Mouse (Mus musculus): ENCODE data around the gene Rerg. TPM values are rescaled to one million over a fixed set of nuclear protein-coding genes. Genes with fewer than 3 reads are reported as not detected.

Rerg gene
- total RNA-seq, 2 experiments from 2014 or later = 42.1 to 47.8 TPM

- DNase-seq (ENCODE audit: low spot score in 2 of 2) = no peak
These were observed 6.7 kb downstream of the Rerg start for GRCm38 (mm10) chr6:137163571-137163970.

DNA sequence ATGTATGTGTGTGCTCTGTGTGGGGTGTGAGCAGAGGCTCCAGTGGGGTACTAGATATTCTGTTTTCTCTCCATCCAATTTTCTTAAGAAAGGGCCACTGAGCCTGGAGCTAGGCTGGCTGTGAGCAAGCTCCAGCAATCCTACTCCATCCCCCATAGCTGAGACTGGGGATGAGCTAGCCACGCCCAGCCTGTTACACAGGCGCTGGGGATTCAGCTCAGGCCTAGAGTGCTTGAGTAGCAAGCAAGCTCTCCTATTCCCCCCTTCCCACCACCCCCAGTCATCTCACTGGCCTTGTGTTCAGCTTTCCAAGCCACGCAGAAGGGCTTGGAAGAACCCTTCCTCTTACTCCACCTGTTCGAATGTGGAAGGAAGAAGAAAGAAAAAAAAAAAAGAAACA, 7.2 kb downstream of the Rerg start:
- DNase-seq (ENCODE audit: low spot score in 2 of 2) = no peak

- DNase-seq (ENCODE audit: low spot score in 2 of 2) = no peak
These were observed 7.8 kb downstream of the Rerg start for GRCm38 (mm10) chr6:137162481-137162880.

DNA sequence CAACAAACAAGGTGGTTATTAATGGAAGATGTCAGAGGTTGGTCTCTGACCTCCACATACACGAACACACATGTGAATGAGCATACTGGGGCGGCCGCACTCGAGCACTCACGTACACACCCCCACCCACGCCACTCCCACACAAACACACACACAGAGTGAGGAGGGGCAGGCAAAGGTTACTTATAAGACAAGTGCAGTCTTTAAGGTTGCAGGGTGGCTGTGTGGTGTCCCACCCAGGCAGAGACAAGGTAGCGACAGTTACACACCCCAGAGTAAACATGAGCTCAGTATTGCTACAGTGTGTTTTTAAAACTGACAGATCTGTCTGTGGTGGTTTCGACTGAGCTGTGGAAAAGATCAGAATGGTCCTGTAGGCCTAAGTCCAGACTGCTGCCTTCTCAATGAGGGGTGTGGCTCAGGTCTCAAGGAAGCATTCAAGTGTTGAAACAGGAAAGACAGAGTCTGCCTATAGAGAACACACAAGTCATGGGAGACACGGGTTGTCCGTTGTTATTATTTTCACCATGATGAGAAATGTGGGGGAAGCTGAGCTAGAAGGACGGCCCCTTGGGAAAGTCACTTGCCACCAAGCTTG, 8.7 kb downstream of the Rerg start:
- no peak for DNase-seq (ENCODE audit: low spot score in 2 of 2)

DNA sequence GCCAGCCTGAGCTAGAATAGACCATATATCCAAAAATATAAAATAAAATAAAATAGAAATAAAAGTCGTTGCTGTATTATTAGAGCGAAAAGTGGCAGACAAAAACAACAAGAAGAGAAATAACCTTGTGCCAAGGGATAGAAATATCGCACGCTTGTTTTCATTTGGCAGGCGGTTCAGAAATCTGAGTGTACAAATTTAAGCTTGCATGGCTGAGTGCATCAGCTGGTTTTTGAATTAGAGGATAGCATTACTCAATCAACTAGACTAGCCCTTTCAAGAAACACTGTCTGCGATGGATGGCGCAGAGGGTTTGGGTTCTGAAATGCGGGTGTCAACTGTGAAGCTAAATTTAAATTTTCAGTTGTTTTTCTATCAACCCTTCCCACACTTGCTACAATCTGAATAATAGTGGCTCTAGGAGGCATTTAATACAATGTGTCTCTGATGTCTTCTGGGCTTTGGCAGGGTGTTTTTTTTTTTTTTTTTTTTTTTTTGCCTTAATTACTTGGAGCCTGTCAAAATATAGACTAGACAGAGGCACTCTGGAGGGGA, 10.8 kb downstream of the Rerg start:
- DNase-seq (ENCODE audit: low spot score in 2 of 2) = no peak

DNA sequence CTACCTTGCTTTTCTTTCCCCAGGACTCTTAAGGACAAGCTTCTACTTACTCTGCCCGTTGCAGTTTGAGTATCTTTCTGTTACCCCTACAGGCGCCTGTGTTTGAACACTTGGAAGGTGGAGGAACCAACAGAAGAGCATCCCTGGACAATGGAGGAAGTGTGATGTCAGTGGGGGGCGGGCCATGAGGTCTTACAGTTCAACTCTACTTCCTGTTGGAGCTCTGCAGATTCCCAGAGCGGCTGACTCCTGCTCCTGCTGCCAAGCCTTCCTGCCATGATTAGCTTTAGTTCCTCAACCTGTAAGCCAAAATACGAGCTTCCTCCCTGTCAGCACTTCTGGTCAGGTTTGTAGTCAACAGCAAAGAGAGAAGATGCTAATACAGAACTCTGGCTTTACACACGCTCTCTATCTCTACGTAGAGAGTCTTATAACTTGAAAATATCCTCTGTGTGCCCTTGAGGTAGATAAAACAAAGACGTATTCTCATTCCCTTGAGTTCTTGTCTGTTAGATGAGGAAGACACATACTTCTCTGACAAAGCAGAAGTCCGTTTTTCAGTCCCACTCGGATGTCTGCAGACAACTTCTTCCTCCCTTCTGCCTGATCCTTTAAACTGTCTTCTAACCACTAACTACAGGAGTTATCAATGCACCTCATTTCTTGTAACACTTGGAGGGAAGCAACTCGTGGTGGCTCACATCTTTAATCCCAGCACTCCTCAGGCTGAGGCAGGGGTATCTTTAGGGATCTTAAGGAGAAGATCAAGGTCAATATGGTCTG, 13.7 kb downstream of the Rerg start:
- DNase-seq (ENCODE audit: low spot score in 2 of 2) = no peak

GRCm38 (mm10) chr6:137155196-137156137, 14.8 kb downstream of the Rerg start:
- DNase-seq (ENCODE audit: low spot score in 2 of 2) = no peak

- no peak for DNase-seq (ENCODE audit: low spot score in 2 of 2)
These were observed 17.3 kb downstream of the Rerg start for GRCm38 (mm10) chr6:137153021-137153420.

GRCm38 (mm10) chr6:137151015-137151414, 19.3 kb downstream of the Rerg start:
- no peak for DNase-seq (ENCODE audit: low spot score in 2 of 2)

DNA sequence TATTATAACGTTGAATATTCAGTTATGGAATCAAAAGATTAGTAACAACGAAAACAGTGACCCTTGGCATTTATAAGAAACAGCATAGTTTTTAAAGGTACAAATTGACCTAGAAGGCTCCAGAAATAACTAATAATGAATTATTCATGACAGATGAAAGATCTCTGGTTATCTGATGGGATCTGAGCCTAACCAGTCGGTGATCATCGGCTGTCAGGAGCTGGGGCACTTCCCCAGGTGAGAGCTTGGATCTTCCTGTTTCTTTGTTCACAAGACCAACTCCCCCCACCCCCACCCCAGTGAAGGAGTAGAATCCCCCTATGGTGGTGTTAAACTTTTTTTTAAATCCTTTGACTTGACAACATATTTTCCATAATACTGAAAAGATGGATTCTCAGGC, 20.5 kb downstream of the Rerg start:
- no peak for DNase-seq (ENCODE audit: low spot score in 2 of 2)

- DNase-seq (ENCODE audit: low spot score in 2 of 2) = no peak
These were observed 23.4 kb downstream of the Rerg start for GRCm38 (mm10) chr6:137146910-137147309.

- DNase-seq (ENCODE audit: low spot score in 2 of 2) = no peak
These were observed 24.7 kb downstream of the Rerg start for GRCm38 (mm10) chr6:137145611-137146010.

DNA sequence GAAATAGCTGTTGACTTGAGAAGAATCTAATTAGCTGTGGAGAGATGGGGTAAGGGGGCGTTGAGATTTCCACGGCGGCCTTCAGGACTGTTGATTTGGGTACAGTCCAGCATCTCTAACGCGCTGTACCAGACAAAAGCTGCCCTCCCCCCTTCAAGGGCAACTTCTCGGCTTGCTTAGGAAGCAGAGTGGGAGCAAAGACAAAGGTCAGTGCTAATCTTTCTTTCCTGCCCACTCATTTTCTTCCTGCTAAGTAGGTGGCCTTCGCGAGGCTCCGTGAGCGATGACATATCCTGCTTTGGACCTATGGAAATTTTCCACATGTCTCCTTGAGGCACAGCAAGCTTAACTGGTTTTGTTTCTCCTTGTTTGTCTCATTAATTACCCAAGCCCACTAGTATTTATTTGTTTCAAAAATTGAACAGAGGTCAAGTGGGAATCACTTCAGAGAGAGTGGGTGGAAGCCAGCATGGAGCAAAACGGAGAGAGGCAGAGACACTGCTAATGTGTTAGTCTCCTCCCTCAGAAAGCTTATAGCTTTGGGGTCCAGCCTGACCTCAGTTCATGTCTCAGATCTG, 25.2 kb downstream of the Rerg start:
- no peak for DNase-seq (ENCODE audit: low spot score in 2 of 2)

DNA sequence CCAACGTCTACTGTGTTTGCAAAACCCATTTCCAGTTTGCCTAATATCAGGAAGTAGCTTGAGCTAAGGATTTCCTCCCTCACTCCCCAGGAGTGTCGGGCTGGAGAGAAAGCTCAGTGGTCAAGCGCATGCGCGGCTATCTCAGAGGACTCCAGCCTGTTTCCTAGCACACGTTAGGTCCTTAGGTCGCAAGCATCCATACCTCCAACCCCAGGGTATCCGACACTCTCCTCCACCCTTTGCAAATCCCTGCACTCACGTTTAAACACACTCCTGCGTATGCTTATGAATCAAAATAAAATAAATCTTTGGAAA, 25.8 kb downstream of the Rerg start:
- no peak for DNase-seq (ENCODE audit: low spot score in 2 of 2)

DNA sequence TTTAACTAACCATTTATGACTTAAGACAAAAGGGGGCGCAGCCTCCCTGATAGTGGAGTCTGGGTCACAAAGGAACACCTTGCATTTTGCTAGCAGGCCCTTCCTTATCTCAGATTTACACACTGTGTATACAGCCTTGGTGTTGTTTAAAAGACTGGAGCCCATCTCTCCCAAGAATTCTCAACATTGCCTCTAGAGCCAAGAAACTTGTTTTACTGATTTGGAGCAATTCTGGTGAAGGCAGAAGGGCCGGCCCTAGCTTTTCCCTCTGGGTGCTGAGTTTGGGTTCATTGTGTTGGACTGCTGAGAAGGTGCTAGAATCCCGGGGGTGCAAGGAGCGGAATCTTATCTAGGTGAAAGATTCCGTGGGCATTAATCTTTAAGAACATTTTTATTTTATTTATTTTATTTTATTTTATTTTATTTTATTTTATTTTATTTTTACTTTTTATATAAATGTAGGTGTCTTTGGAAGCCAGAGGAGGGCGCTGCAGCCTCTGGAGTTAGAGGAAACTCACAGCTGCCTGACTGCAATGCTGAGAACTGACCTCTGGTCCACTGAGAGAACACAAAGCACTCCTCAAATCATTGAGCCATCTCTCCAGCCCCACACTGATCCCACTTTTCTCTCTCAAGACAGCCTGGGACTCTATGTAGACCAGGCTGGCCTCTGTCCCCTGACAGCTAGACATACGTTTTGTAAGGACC, 26.3 kb downstream of the Rerg start:
- no peak for DNase-seq (ENCODE audit: low spot score in 2 of 2)

GRCm38 (mm10) chr6:137142796-137143195, 27.5 kb downstream of the Rerg start:
- no peak for DNase-seq (ENCODE audit: low spot score in 2 of 2)

GRCm38 (mm10) chr6:137141247-137141820, 29.0 kb downstream of the Rerg start:
- no peak for DNase-seq (ENCODE audit: low spot score in 2 of 2)

DNA sequence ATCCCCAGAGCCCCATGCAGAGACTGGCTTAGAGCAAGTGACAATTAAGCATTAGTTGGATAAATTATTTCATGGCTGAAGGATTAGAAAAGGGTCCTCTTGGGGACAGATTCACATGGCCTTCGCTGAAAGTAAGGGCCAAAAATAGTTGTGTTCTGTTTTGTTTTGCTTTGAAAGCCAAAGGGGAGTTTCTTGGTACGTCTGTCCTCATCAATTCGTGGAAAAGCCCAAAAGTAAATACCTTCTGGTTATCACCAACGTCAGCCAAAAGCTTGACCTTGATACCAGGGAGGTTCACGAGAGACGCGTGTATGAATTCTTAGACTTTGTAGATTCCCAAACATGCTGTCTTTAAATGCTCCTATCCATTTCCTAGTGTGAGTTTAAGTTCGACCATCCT, 31.5 kb downstream of the Rerg start:
- no peak for DNase-seq (ENCODE audit: low spot score in 2 of 2)

DNA sequence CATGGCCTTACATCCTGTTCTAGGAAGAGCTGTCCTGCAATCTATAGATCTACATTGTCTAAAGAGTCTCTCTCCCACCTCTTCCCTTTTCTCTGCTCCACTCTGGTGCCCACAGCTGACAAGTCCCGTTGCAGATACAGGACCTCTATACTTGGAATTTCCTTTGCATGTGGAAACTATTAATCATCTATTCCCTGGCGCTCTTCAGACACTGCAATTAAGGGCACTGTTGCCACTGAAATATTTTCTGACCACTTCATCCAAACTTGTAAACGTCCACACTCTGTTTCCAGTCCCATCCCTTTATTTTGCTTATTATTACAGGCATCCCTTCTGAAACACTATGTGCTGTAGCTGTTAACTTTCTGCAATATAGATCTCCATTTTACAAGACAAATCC, 31.9 kb downstream of the Rerg start:
- no peak for DNase-seq (ENCODE audit: low spot score in 2 of 2)

DNA sequence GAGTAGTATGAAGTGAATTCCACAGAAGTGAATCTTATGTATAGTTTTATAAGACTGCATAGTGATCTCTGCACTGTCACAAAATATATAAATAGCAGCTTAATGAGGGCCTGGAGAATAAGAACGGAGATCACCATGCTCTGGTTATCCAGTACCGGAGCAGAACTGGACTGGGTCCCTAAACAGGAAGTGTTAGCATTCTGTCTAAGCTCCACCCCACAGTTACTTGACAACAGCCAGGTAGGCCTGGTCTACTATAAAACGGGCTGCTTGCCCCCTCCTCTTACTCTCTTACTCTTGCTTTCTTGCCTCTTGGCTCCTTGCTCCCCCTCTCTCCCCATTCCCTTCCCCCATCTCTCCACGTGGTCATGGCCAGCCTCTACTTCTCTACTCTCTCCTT, 33.9 kb downstream of the Rerg start:
- no peak for DNase-seq (ENCODE audit: low spot score in 2 of 2)
